Mouse (Mus musculus) myocyte (in vitro differentiated cells): Measurements from ENCODE around the gene Zfp85.

Experiments used
- CEBPB ChIP-seq: IDR thresholded peaks from 2 replicates; pipeline ENCODE4 v1.6.1; 2011; ENCODE audit warnings: mild to moderate bottlenecking, moderate library complexity; ENCODE audit not compliant: poor library complexity, insufficient read depth, severe bottlenecking
- MAX ChIP-seq: IDR thresholded peaks from one replicate; pipeline ENCODE4 v1.6.1; 2011; ENCODE audit warnings: low read depth, mild to moderate bottlenecking, control low read depth
- MYOD1 ChIP-seq, 3 experiments: IDR thresholded peaks; one replicate each; pipeline ENCODE4 v1.6.1; 2011; ENCODE audit warnings: control low read depth in 2 of 3, low read depth in 2 of 3, mild to moderate bottlenecking in 2 of 3, moderate library complexity in 1 of 3; ENCODE audit not compliant: insufficient read length in 2 of 3, control insufficient read depth in 1 of 3
- MYOG ChIP-seq, 3 experiments: IDR thresholded peaks; one replicate each; pipeline ENCODE4 v1.6.1; 2011; ENCODE audit warnings: control low read depth in 2 of 3, low read depth in 2 of 3, mild to moderate bottlenecking in 2 of 3; ENCODE audit not compliant: insufficient read length in 2 of 3, control insufficient read depth in 1 of 3, insufficient read depth in 1 of 3
- POLR2A ChIP-seq: IDR thresholded peaks from one replicate; pipeline ENCODE4 v1.6.1; 2011; ENCODE audit warnings: low read depth, mild to moderate bottlenecking, control low read depth, moderate library complexity; ENCODE audit not compliant: insufficient read length
- SRF ChIP-seq: IDR thresholded peaks from one replicate; pipeline ENCODE4 v1.6.1; 2011; ENCODE audit warnings: low read depth; ENCODE audit not compliant: control insufficient read depth, insufficient read length
- USF1 ChIP-seq: IDR thresholded peaks from one replicate; pipeline ENCODE4 v1.6.1; 2011; ENCODE audit warnings: low read depth, mild to moderate bottlenecking, control low read depth, moderate library complexity

- TF ChIP-seq POLR2A: no peak
- TF ChIP-seq USF1: no peak
- no peak for TF ChIP-seq MAX
- no peak for TF ChIP-seq SRF
- TF ChIP-seq MYOG (IDR thresholded peaks at IDR 0.05; ENCODE audit: control insufficient read depth in 1 of 3, insufficient read depth in 1 of 3, insufficient read length in 2 of 3, low read depth in 2 of 3): no peak
- TF ChIP-seq MYOD1 (IDR thresholded peaks at IDR 0.05; ENCODE audit: control insufficient read depth in 1 of 3, insufficient read length in 2 of 3, low read depth in 2 of 3): no peak
- TF ChIP-seq CEBPB: no peak
These were observed 12.1 kb downstream of the Zfp85 start for GRCm38 (mm10) chr13:67742941-67743340.
